Comparison of ENCODE assay signal across 17 mouse cellular contexts in the genomic region with DNA sequence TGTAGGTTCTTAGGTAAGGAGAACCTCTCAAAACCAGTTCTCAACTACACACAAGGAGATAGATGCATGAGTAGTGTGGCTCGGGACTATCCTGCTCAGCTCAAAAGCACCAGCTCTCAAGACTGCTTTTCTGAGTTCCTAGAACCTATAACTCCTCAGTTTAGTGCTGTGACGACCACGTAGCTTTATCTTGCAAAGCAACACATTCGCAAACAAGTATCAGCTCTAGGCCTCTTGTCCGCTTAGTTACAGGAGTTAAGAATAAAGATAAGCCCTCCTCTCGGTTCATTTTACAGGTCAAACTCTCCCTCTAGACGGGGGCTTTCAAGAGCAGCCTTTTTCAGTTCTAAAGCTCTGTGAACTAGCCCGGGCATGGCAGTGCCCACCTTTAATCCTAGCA. TPM values are rescaled to one million over a fixed set of nuclear protein-coding genes. Genes with fewer than 3 reads are reported as not detected.
DNase-seq lines count a peak whose midpoint lies in the region; ATAC-seq and TF ChIP-seq lines count a peak whose summit lies in the region.
"Had no signal": no experiment of that assay in that cellular context is flagged by ENCODE, and none has a peak within 500 bp of the region (broad histone marks: within the 10 kb centered on the region; RNA-seq: fewer than 3 reads in every experiment).

No protein-coding gene starts in this region.

- H3K27ac ChIP-seq in heart, embryonic 11.5 days (ENCODE audit: low read depth, low read length), result no peak overlapping the region; the same call in 1 of the 2 replicates
- peak overlapping the region; percentile 86 for H3K27ac ChIP-seq in MEL (ENCODE audit: control insufficient read depth, low read depth, low read length)
- no peak overlapping the region for H3K27ac ChIP-seq in intestine, embryonic 16.5 days (ENCODE audit: low read length)
- peak overlapping the region; percentile 16; the same call in 1 of the 2 replicates for H3K27ac ChIP-seq in liver, postnatal 0 days (ENCODE audit: low read depth)
- H3K27ac ChIP-seq: kidney, postnatal 0 days; layer of hippocampus, adult 2 months; left cerebral cortex, adult 2 months; limb, embryonic 15.5 days had no signal

- no peak for TF ChIP-seq RAD21 in MEL (IDR thresholded peaks at IDR 0.05; ENCODE audit: low read depth, low read length)

- H3K9ac ChIP-seq in heart, embryonic 11.5 days (ENCODE audit: low read depth, low read length), result no peak overlapping the region
- H3K9ac ChIP-seq in MEL (ENCODE audit: control insufficient read depth, low read depth, low read length, poor library complexity, severe bottlenecking), result peak overlapping the region; percentile 60
- no peak overlapping the region for H3K9ac ChIP-seq in intestine, embryonic 16.5 days (ENCODE audit: low read depth, low read length)
- H3K9ac ChIP-seq in liver, postnatal 0 days (replicated peaks), result no peak overlapping the region
- H3K9ac ChIP-seq: embryonic facial prominence, embryonic 13.5 days; limb, embryonic 15.5 days had no signal

- DNase-seq in heart, adult 8-10 months (ENCODE audit: low spot score), result no peak
- peak; percentile 81 for DNase-seq in MEL (ENCODE audit: low read depth, low spot score)
- DNase-seq in liver, postnatal 0 days, result no peak
- no peak for DNase-seq in layer of hippocampus, postnatal 36 days
- DNase-seq in left cerebral cortex, postnatal 36 days (ENCODE audit: low spot score in 2 of 2), result no peak
- DNase-seq: adrenal gland, postnatal 36 days; cerebellum, adult 9-10 months; gastrocnemius, postnatal 14 days; lung, postnatal 10 days; right cerebral cortex, postnatal 14 days had no signal

- H3K27me3 ChIP-seq in heart, embryonic 11.5 days (ENCODE audit: control insufficient read depth, insufficient read depth, low read length), result no peaks in the 10 kb centered on the region
- H3K27me3 ChIP-seq in MEL (ENCODE audit: control insufficient read depth in 1 of 2, insufficient read depth in 2 of 2, low read length in 2 of 2), result no peaks in the 10 kb centered on the region
- no peaks in the 10 kb centered on the region for H3K27me3 ChIP-seq in intestine, embryonic 16.5 days (replicated peaks; ENCODE audit: control insufficient read depth, insufficient read depth, low read length)
- no peaks in the 10 kb centered on the region for H3K27me3 ChIP-seq in liver, postnatal 0 days (ENCODE audit: insufficient read depth, low read length)
- H3K27me3 ChIP-seq: embryonic facial prominence, embryonic 13.5 days; limb, embryonic 15.5 days had no signal

- TF ChIP-seq EP300 in MEL (IDR thresholded peaks at IDR 0.05; ENCODE audit: low read depth in 1 of 2, low read length in 2 of 2), result peak; percentile 69 to 84
- peak; percentile 64 for TF ChIP-seq EP300 in liver, postnatal 0 days (IDR thresholded peaks at IDR 0.05; ENCODE audit: low read depth)

- H3K4me2 ChIP-seq in heart, embryonic 11.5 days, result peak overlapping the region; percentile 49
- H3K4me2 ChIP-seq in intestine, embryonic 16.5 days (ENCODE audit: low read depth, low read length), result no peak overlapping the region
- peak overlapping the region; percentile 31 for H3K4me2 ChIP-seq in liver, postnatal 0 days (ENCODE audit: low read depth, low read length)
- H3K4me2 ChIP-seq: embryonic facial prominence, embryonic 13.5 days; limb, embryonic 15.5 days had no signal

- no peak overlapping the region for H3K4me3 ChIP-seq in heart, embryonic 11.5 days (ENCODE audit: low read depth, low read length)
- peak overlapping the region; percentile 32 to 43; a peak in 3 of 4 replicates for H3K4me3 ChIP-seq in MEL (ENCODE audit: control insufficient read depth in 1 of 2, insufficient read depth in 1 of 2, low read depth in 2 of 2, low read length in 2 of 2)
- H3K4me3 ChIP-seq in intestine, embryonic 16.5 days (ENCODE audit: low read length), result no peak overlapping the region
- H3K4me3 ChIP-seq in liver, postnatal 0 days (ENCODE audit: low read depth, low read length), result no peak overlapping the region
- H3K4me3 ChIP-seq: embryonic facial prominence, embryonic 13.5 days; layer of hippocampus, adult 2 months; left cerebral cortex, adult 2 months; limb, embryonic 15.5 days had no signal

- no peak for ATAC-seq in heart, embryonic 11.5 days (replicated peaks; ENCODE audit: insufficient number of reproducible peaks, low FRiP score, low TSS enrichment)
- ATAC-seq in intestine, embryonic 16.5 days, result 0 out of 2 replicates have a peak, but pooled peaks have one; percentile 20
- peak; percentile 61 for ATAC-seq in liver, postnatal 0 days

- 22% methylated on average over 8 of the region's 8 CpGs for WGBS in heart, embryonic 11.5 days (ENCODE audit: insufficient replicate concordance)
- 49% methylated on average over 8 of the region's 8 CpGs for WGBS in intestine, embryonic 16.5 days
- 41% methylated on average over 8 of the region's 8 CpGs for WGBS in liver, postnatal 0 days (ENCODE audit: insufficient replicate concordance)

- H3K9me3 ChIP-seq in heart, embryonic 11.5 days (replicated peaks; ENCODE audit: control insufficient read depth, low read length), result no peaks in the 10 kb centered on the region
- H3K9me3 ChIP-seq in MEL (replicated peaks; ENCODE audit: insufficient read depth, low read length), result no peaks in the 10 kb centered on the region
- H3K9me3 ChIP-seq in intestine, embryonic 16.5 days (ENCODE audit: control insufficient read depth, low read length), result no peaks in the 10 kb centered on the region
- no peaks in the 10 kb centered on the region for H3K9me3 ChIP-seq in liver, postnatal 0 days (ENCODE audit: low read length)
- H3K9me3 ChIP-seq: embryonic facial prominence, embryonic 13.5 days; limb, embryonic 15.5 days had no signal

- intact Hi-C loops in left cerebral cortex, postnatal 36 days (cut with DNase I), result no loop called here

- peaks cover 49% of the 10 kb centered on the region for H3K79me2 ChIP-seq in MEL (ENCODE audit: control insufficient read depth, insufficient read depth, low read length, poor library complexity)

- TF ChIP-seq POLR2A in MEL (IDR thresholded peaks at IDR 0.05; ENCODE audit: control insufficient read depth in 1 of 2, insufficient read depth in 1 of 2, low read depth in 1 of 2, low read length in 2 of 2, poor library complexity in 1 of 2), result no peak

- H3K36me3 ChIP-seq in heart, embryonic 11.5 days (ENCODE audit: control insufficient read depth, insufficient read depth, low read length), result no peaks in the 10 kb centered on the region
- peaks cover 7 to 17% of the 10 kb centered on the region in 2 experiments for H3K36me3 ChIP-seq in MEL (ENCODE audit: control insufficient read depth in 1 of 2, insufficient read depth in 2 of 2, low read length in 2 of 2)
- H3K36me3 ChIP-seq in intestine, embryonic 16.5 days (ENCODE audit: control insufficient read depth, insufficient read depth, low read length), result no peaks in the 10 kb centered on the region
- no peaks in the 10 kb centered on the region; the same call in 1 of the 2 replicates for H3K36me3 ChIP-seq in liver, postnatal 0 days (replicated peaks; ENCODE audit: insufficient read depth, low read length)
- H3K36me3 ChIP-seq: limb, embryonic 15.5 days had no signal

- peaks cover 42% of the 10 kb centered on the region for H3K4me1 ChIP-seq in heart, embryonic 11.5 days (ENCODE audit: control insufficient read depth, insufficient read depth, low read length)
- H3K4me1 ChIP-seq in MEL (ENCODE audit: control insufficient read depth in 1 of 2, insufficient read depth in 2 of 2, low read length in 2 of 2), result peaks cover 13 to 27% of the 10 kb centered on the region in 2 experiments
- no peaks in the 10 kb centered on the region; the same call in 1 of the 2 replicates for H3K4me1 ChIP-seq in intestine, embryonic 16.5 days (ENCODE audit: control insufficient read depth, insufficient read depth, low read length)
- peaks cover 21% of the 10 kb centered on the region for H3K4me1 ChIP-seq in liver, postnatal 0 days (ENCODE audit: insufficient read depth)

- no peak for TF ChIP-seq CTCF in MEL (IDR thresholded peaks at IDR 0.05 in 2 of 3, conservative IDR thresholded peaks at IDR 0.05 in 1 of 3; ENCODE audit: control insufficient read depth in 1 of 3, insufficient read depth in 1 of 3, low read depth in 2 of 3, low read length in 3 of 3, poor library complexity in 1 of 3, severe bottlenecking in 1 of 3)
- TF ChIP-seq CTCF in liver, postnatal 0 days (IDR thresholded peaks at IDR 0.05; ENCODE audit: low read depth), result no peak

TF ChIP-seq in MEL, 35 proteins besides CTCF, POLR2A, EP300 and RAD21 (continues in another document):
- TF ChIP-seq ZMIZ1 (IDR thresholded peaks at IDR 0.05; ENCODE audit: low read depth, low read length), result no peak
- peak; percentile 70; the same call in 1 of the 2 replicates for TF ChIP-seq ETS1 (IDR thresholded peaks at IDR 0.05; ENCODE audit: low read depth, low read length)
- TF ChIP-seq USF1 (IDR thresholded peaks at IDR 0.05; ENCODE audit: low read depth, low read length), result no peak
- TF ChIP-seq TAL1 (IDR thresholded peaks at IDR 0.05; ENCODE audit: low read length), result peak; percentile 61
- TF ChIP-seq MAZ (IDR thresholded peaks at IDR 0.05; ENCODE audit: low read depth, low read length), result no peak
- peak; percentile 54; the same call in 1 of the 2 replicates for TF ChIP-seq RCOR1 (IDR thresholded peaks at IDR 0.05; ENCODE audit: low read depth, low read length)
- no peak for TF ChIP-seq MAFK (IDR thresholded peaks at IDR 0.05; ENCODE audit: borderline replicate concordance, low read depth, low read length)

RNA-seq across cellular contexts. Expression of a gene that starts 22.3 kb away (rescaled TPM):
- 3.5 and 4.1 TPM in 2 replicates for polyA plus RNA-seq in heart, embryonic 11.5 days (2014; fragmentation: Nextera tagmentation; extraction: Ambion mirVana)
- 10 to 100 TPM; 10.6 to 13.1 (median 12.5) TPM for total RNA-seq in heart, adult 8-10 months (2022)
- total RNA-seq in MEL (2012; rRNA removed), result 10.8 and 11.3 TPM in 2 replicates
- polyA plus RNA-seq in MEL (2012; ENCODE audit: insufficient read depth in 1 of 2, insufficient read length in 2 of 2, low read depth in 1 of 2, low replicate concordance in 2 of 2, missing spikeins in 1 of 2), result 10 to 100 TPM in 1 of 2 experiments, not detected in 1; 11.5 TPM
- 1.6 and 1.8 TPM in 2 replicates for polyA plus RNA-seq in intestine, embryonic 16.5 days (2015; fragmentation: Nextera tagmentation; extraction: Ambion mirVana)
- polyA plus RNA-seq in liver, postnatal 0 days (2015; fragmentation: Nextera tagmentation; extraction: Ambion mirVana), result 0.90 and 1.3 TPM in 2 replicates
- 10 to 100 TPM; 33.0 to 33.7 TPM for total RNA-seq in layer of hippocampus, postnatal 36 days (2021)
- total RNA-seq in left cerebral cortex, postnatal 36 days (2021), result 10 to 100 TPM; 35.7 to 39.5 TPM

RNA-seq across cellular contexts. Expression of a gene that starts 57.9 kb away (rescaled TPM):
- 20.5 and 31.4 TPM in 2 replicates for polyA plus RNA-seq in heart, embryonic 11.5 days (2014; fragmentation: Nextera tagmentation; extraction: Ambion mirVana)
- total RNA-seq in heart, adult 8-10 months (2022), result 100 to 1,000 TPM in 2 of 4 experiments, 10 to 100 TPM in 2; 84.9 to 110 (median 102) TPM
- 0.13 and 0.15 TPM in 2 replicates for total RNA-seq in MEL (2012; rRNA removed)
- under 1 TPM in 1 of 2 experiments, not detected in 1; 0.15 TPM for polyA plus RNA-seq in MEL (2012; ENCODE audit: insufficient read depth in 1 of 2, insufficient read length in 2 of 2, low read depth in 1 of 2, low replicate concordance in 2 of 2, missing spikeins in 1 of 2)
- polyA plus RNA-seq in intestine, embryonic 16.5 days (2015; fragmentation: Nextera tagmentation; extraction: Ambion mirVana), result 11.2 and 14.0 TPM in 2 replicates
- 2.5 and 2.7 TPM in 2 replicates for polyA plus RNA-seq in liver, postnatal 0 days (2015; fragmentation: Nextera tagmentation; extraction: Ambion mirVana)
- 1 to 10 TPM; 3.4 to 4.6 TPM for total RNA-seq in layer of hippocampus, postnatal 36 days (2021)
- 1 to 10 TPM; 5.5 to 7.6 TPM for total RNA-seq in left cerebral cortex, postnatal 36 days (2021)

Comparison
In these comparisons a context has a peak if more than half of its experiments do, and no peak if none do; other contexts are left out.
1. H3K27ac ChIP-seq: peak in MEL (single experiment) and liver, postnatal 0 days (single experiment); none in heart, embryonic 11.5 days (single experiment) and intestine, embryonic 16.5 days (single experiment).
2. H3K4me3 ChIP-seq: peak in MEL (2 of 2); none in heart, embryonic 11.5 days (single experiment), intestine, embryonic 16.5 days (single experiment) and liver, postnatal 0 days (single experiment).
3. RNA of a gene that starts 57.9 kb away (total RNA-seq): 84.9 to 110 TPM in heart, adult 8-10 months; 5.5 to 7.6 TPM in left cerebral cortex, postnatal 36 days, 3.4 to 4.6 TPM in layer of hippocampus, postnatal 36 days and 0.13 to 0.15 TPM in MEL; every median in the first group is over 4 times any median in the second.